Mouse (Mus musculus) cerebellum, adult 18-20 months (tissue): ENCODE results near the gene Ipo9.

ENCODE experiments used
- DNase-seq, 2 experiments: peaks; one replicate each; pipeline ENCODE4 v3.0.0; 2021

Gene Ipo9

GRCm38 (mm10) chr1:135429901-135430668, at the start of gene Ipo9:
TSS of gene Ipo9 (minus strand) at chr1:135430499.
- peak; percentile 92 to 96 for DNase-seq

GRCm38 (mm10) chr1:135475571-135475895, 45.2 kb upstream of the Ipo9 start:
- DNase-seq = no peak

GRCm38 (mm10) chr1:135474861-135475570, 44.7 kb upstream of the Ipo9 start:
- no peak for DNase-seq

DNA sequence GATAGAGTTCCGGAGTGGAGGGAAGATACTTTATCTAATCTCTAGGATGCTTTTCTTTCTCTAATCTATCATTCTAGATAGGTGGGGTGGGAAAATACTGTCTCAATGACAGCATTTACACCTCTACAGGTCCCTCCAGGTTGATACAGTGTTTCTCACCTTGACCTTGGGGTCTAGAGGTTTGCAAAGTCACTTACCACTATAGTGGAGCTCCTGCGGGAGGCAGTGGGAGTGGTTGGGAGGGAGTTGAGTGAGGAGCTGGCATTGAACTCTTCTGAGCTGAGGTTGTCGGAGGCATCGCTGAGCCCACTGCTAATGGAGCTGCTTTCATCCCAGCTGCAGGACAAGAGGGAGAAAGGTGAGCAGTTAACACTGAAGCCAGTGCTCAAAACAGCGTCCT, 42.2 kb upstream of the Ipo9 start:
- DNase-seq = no peak

DNA sequence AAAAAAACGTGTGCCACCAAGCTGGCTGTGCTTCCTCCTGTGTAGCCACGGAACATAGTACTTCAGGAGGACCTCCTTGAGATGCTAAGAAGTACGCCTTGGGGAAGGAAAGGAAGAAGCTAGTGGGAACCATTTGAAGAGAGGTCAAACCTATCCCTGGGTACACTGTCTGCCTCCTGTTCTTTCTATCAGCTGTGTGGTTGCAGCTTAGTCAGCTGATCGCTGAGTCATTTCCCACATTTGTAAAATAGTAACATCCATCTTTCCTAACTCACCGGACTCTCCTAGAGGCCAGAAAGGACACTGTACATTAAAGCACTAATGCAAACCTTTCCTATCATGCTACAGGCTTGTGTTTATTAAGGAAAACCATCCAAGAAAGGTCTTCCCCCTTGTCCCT, 41.4 kb upstream of the Ipo9 start:
- no peak for DNase-seq

DNA sequence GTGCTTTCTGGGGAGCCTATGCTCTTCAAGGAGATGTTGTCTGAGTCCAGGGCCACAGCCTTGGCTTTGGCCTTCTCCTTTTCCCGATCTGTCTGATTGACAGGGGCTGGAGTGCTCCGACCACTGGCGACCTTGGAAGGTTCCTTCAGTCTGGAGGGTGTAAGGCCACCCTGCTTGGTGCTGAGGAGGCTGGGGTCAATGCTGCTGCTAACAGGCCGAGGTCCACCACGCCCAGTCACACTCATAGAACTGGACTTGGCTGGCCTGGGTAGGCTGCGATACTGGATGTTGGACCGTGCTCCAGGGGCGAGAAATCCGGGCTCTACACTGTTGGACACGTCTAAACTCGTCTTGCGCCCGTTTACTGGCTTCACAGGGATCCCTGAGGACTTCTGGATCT, 40.2 kb upstream of the Ipo9 start:
- DNase-seq = no peak

DNA sequence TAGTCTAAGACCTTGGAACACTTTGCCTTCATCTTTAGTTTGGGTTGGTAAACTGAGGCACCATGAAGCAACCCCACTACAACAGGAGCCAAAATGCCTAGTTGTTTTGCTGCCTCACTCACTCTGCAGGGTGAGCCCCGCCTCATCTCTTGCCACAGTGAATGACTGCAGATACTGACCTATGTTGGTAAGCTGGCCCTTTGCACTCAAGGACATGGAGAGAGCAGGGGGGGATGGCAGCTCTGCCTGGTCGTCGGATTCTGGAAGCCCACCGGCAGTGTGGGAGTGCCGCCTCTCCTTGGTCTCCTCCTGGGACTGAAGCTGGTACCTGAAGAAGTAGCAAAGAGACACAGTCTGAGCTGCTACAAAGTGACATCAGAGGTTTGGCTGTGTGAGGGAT, 37.2 kb upstream of the Ipo9 start:
- no peak for DNase-seq

- no peak for DNase-seq
These were observed 36.6 kb upstream of the Ipo9 start for GRCm38 (mm10) chr1:135466935-135467334.

GRCm38 (mm10) chr1:135465734-135466133, 35.4 kb upstream of the Ipo9 start:
- DNase-seq = no peak

DNA sequence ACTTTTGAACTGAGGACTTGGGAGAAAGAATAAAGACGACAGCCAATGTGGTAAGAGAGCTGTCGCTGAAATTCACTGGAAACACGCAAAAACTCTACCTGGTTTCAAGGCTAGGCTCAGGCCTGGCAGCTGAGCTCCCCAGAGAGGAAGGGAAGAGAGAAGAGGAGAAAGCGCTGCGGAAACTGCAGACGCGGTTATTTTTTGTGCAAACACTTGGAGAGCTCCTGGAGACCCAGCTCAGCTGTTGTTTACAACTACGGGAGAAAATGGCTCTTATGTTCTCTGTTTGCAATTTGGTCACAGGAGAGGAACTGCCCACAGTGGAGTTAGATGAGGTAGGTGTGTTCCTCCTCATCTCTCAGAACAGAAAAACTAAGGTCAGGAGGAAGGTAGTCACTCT, 32.4 kb upstream of the Ipo9 start:
- no peak for DNase-seq

DNA sequence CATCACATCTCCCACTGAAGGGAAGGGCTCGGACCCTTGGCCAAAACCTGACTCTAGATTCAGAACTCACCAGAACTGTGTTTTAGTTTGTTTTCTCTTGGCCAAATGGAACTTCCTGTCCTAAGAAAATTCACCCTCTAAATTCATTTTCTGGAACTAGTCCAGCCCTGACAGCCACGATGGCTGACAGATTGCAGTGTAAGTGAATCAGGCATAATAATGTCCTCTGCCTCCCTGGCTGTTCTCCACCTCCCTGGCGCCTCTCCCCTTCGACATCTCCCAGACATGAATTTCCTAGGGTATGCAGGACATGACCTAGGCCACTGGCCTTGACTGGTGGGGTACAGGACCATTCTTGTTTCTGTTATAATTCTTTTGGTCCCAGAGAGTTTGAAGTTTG, 32.0 kb upstream of the Ipo9 start:
- DNase-seq = no peak

GRCm38 (mm10) chr1:135461097-135461730, 30.9 kb upstream of the Ipo9 start:
- DNase-seq = peak; percentile 58 to 67

GRCm38 (mm10) chr1:135460521-135460920, 30.2 kb upstream of the Ipo9 start:
- DNase-seq = no peak

- DNase-seq = no peak
These were observed 27.6 kb upstream of the Ipo9 start for GRCm38 (mm10) chr1:135457860-135458259.

DNA sequence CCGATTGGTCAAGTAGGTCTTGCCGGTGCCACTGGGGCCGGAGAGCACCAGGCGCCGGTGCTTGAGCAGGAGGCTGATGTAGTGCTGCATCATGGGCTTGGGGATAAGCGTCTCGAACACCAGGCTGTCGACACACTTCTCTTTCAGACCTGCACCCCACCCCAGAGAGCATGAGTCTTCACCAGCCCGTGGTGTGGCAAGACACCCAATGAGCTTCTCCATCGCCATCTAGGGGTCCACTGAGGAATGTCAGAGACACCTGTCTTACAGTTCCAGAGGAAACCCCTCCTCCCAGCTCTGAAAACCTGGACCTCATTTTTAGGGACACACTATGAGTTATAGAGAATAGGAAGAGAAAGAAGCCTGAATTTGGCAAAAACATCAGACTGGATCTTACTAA, 22.0 kb upstream of the Ipo9 start:
- peak; percentile 13 to 40 for DNase-seq

DNA sequence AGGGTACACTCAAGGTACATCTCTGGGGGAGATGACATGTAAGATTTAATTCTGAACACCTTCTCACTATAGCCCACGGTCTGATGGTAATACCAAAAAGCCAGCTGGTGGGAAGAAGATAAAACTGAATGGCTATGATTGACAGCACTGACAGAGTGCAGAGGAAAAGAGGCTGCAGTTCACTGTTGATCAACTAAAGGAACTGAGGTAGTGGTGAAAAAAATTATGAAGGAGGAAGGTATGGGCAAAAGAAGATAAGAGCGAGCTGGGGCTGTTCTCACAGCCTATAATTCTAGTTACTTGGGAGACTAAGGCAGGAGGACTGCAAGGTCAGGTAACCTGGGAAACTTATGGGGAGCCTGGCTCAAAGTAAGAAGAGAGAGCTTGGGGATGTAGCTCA, 21.1 kb upstream of the Ipo9 start:
- no peak for DNase-seq

DNA sequence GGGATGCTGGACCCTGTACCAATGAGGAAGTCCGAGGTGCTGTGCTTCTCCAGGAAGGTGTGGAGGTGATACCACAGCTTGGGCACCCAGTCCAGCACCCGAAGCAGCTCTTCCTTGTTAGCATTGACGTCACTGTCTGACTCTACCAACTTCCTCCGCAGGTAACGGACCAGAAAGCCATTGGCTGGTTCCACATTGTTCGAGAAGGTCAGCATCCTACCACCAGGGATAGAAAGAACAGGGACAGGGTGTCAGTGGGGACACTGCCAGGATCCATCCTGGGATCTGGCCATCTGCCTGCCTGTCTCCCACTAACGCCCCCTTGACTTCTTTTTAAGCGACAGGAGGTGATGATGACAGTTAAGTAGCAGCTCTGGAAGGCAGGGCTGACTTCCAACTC, 19.6 kb upstream of the Ipo9 start:
- no peak for DNase-seq

- no peak for DNase-seq
These were observed 18.6 kb upstream of the Ipo9 start for GRCm38 (mm10) chr1:135448940-135449339.

- DNase-seq = no peak
These were observed 13.2 kb upstream of the Ipo9 start for GRCm38 (mm10) chr1:135443506-135443905.

DNA sequence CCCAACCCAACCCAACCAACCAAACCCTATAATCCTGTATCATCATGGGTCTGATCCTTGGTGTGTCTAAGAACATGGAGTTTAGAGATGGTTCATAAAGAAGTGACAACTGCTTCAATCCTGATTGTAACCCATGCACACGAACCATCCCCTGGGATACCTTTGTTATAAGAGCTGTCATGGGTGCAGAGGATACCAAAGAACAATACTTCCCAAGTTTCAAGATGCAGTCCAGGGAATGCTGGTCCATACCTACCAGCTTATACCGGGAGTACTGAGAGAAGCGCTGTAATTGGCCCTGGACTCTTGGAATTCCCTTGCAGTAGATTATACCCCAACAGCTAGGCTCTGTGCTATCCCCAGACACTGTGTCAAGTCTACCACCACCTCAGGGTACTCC, 11.6 kb upstream of the Ipo9 start:
- no peak for DNase-seq

DNA sequence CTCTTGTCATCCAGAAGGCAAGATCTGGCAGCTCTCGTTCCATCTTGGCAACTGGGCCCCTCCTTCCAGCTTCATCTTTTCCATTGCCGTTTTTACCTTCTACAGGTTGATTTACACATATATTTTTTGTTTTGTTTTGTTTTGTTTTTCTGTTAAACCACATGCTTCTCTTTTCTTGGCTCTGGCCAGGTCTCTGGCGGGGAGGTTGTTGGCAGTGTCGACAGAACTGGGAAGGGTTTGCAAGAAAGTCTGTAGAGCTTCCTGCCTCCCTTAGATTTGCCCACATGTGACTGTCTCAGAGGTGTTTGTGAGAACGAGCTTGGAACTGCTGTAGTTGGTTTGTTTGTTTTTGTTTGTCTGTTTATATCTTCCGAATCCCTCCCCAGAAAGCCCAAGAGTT, 10.7 kb upstream of the Ipo9 start:
- no peak for DNase-seq

GRCm38 (mm10) chr1:135438801-135439200, 8.5 kb upstream of the Ipo9 start:
- no peak for DNase-seq

- DNase-seq = no peak
These were observed 5.5 kb upstream of the Ipo9 start for GRCm38 (mm10) chr1:135435823-135436222.

- no peak for DNase-seq
These were observed 344 bp upstream of the Ipo9 start for GRCm38 (mm10) chr1:135430669-135431017.
